Mouse (Mus musculus) megakaryocyte, embryonic 14.5 days (primary cell): Measurements from ENCODE around the gene 1700025G04Rik. TPM values are rescaled to one million over a fixed set of nuclear protein-coding genes. Genes with fewer than 3 reads are reported as not detected.
"Not testable (repeated sequence)": the region's sequence is repeated elsewhere in the genome, so short reads cannot be mapped to it uniquely, and the experiment has no call there.

Experiments
- H3K27me3 ChIP-seq: replicated peaks from 2 replicates; pipeline ENCODE3; 2012; ENCODE audit warnings: inconsistent platforms
- H3K36me3 ChIP-seq: replicated peaks from 2 replicates; pipeline ENCODE3; 2012; ENCODE audit warnings: low read length, inconsistent platforms, mixed read lengths
- H3K4me1 ChIP-seq: 2 replicates; pipeline ENCODE4 v1.6.1; 2012; ENCODE audit warnings: inconsistent platforms
- H3K4me3 ChIP-seq: replicated peaks from 2 replicates; pipeline ENCODE3; 2012; ENCODE audit warnings: moderate library complexity, mild to moderate bottlenecking, inconsistent platforms
- H3K9me3 ChIP-seq: 2 replicates; pipeline ENCODE4 v1.6.1; 2012; ENCODE audit warnings: inconsistent platforms
- FLI1 ChIP-seq: IDR thresholded peaks from 2 replicates; pipeline ENCODE4 v1.6.1; 2012; ENCODE audit warnings: low read length, inconsistent platforms, mixed read lengths
- GATA1 ChIP-seq: IDR thresholded peaks from 3 replicates; pipeline ENCODE4 v1.6.1; 2012; ENCODE audit warnings: mixed read lengths, low read length, inconsistent platforms, borderline replicate concordance
- polyA plus RNA-seq: library from polyadenylated mRNA; stranded (reverse); fragments of >175 nt; gene quantifications from 2 replicates; pipeline ENCODE4 v1.2.3, GENCODE M21; 2012; ENCODE audit warnings: low replicate concordance; ENCODE audit not compliant: insufficient read depth

The 1700025G04Rik gene
- polyA plus RNA-seq, 1 experiment = 1.1 TPM

- H3K4me1 ChIP-seq = no peaks in the 10 kb centered on the region
- no peak overlapping the region for H3K4me3 ChIP-seq
- TF ChIP-seq GATA1 = no peak
- H3K27me3 ChIP-seq = no peaks in the 10 kb centered on the region
- peaks cover 3% of the 10 kb centered on the region; the same call in 1 of the 2 replicates for H3K9me3 ChIP-seq
- no peaks in the 10 kb centered on the region for H3K36me3 ChIP-seq
Observed at GRCm38 (mm10) chr1:151831791-151832190, 258.1 kb downstream of the 1700025G04Rik start.

- no peak overlapping the region for H3K4me3 ChIP-seq
- no peaks in the 10 kb centered on the region for H3K27me3 ChIP-seq
- H3K4me1 ChIP-seq = no peaks in the 10 kb centered on the region
- peaks cover 5% of the 10 kb centered on the region for H3K36me3 ChIP-seq
- TF ChIP-seq FLI1 (no peak), GATA1 (no peak)
- H3K9me3 ChIP-seq = peaks cover 3% of the 10 kb centered on the region; the same call in 1 of the 2 replicates
Observed at GRCm38 (mm10) chr1:151825065-151825464, 264.9 kb downstream of the 1700025G04Rik start.

GRCm38 (mm10) chr1:151820457-151820856 is 269.5 kb downstream of the 1700025G04Rik start:
- no peak overlapping the region for H3K4me3 ChIP-seq
- H3K27me3 ChIP-seq = no peaks in the 10 kb centered on the region
- H3K4me1 ChIP-seq = peaks cover 6% of the 10 kb centered on the region
- TF ChIP-seq FLI1 (no peak), GATA1 (no peak)
- H3K9me3 ChIP-seq = peaks cover 4% of the 10 kb centered on the region; the same call in 1 of the 2 replicates
- H3K36me3 ChIP-seq = peaks cover 48% of the 10 kb centered on the region

GRCm38 (mm10) chr1:151819190-151819589 is 270.7 kb downstream of the 1700025G04Rik start:
- TF ChIP-seq GATA1 = no peak
- TF ChIP-seq FLI1 = no peak
- H3K9me3 ChIP-seq = peaks cover 4% of the 10 kb centered on the region; the same call in 1 of the 2 replicates
- H3K4me3 ChIP-seq = no peak overlapping the region
- peaks cover 6% of the 10 kb centered on the region for H3K4me1 ChIP-seq
- H3K27me3 ChIP-seq = no peaks in the 10 kb centered on the region
- peaks cover 60% of the 10 kb centered on the region for H3K36me3 ChIP-seq

GRCm38 (mm10) chr1:151816051-151816450 is 273.9 kb downstream of the 1700025G04Rik start:
- Histone ChIP-seq H3K4me3 (no peak overlapping the region), H3K36me3 (peaks cover 84% of the 10 kb centered on the region), H3K4me1 (peaks cover 12% of the 10 kb centered on the region), H3K9me3 (peaks cover 4% of the 10 kb centered on the region; the same call in 1 of the 2 replicates), H3K27me3 (no peaks in the 10 kb centered on the region)
- TF ChIP-seq FLI1 = no peak
- no peak for TF ChIP-seq GATA1

GRCm38 (mm10) chr1:151812004-151812712 is 277.8 kb downstream of the 1700025G04Rik start:
- no peak overlapping the region for H3K4me3 ChIP-seq
- peaks cover 87% of the 10 kb centered on the region for H3K36me3 ChIP-seq
- TF ChIP-seq GATA1 = no peak
- TF ChIP-seq FLI1 = no peak
- no peaks in the 10 kb centered on the region for H3K27me3 ChIP-seq
- H3K4me1 ChIP-seq = peaks cover 12% of the 10 kb centered on the region
- peaks cover 4% of the 10 kb centered on the region; the same call in 1 of the 2 replicates for H3K9me3 ChIP-seq

GRCm38 (mm10) chr1:151811456-151811855 is 278.5 kb downstream of the 1700025G04Rik start:
- Histone ChIP-seq H3K4me1 (peaks cover 6% of the 10 kb centered on the region), H3K27me3 (no peaks in the 10 kb centered on the region), H3K36me3 (peaks cover 87% of the 10 kb centered on the region), H3K4me3 (no peak overlapping the region), H3K9me3 (peaks cover 4% of the 10 kb centered on the region; the same call in 1 of the 2 replicates)
- no peak for TF ChIP-seq FLI1
- TF ChIP-seq GATA1 = no peak

- Histone ChIP-seq H3K36me3 (peaks cover 87% of the 10 kb centered on the region), H3K4me3 (no peak overlapping the region), H3K9me3 (peaks cover 2% of the 10 kb centered on the region; the same call in 1 of the 2 replicates), H3K4me1 (peaks cover 6% of the 10 kb centered on the region), H3K27me3 (no peaks in the 10 kb centered on the region)
- TF ChIP-seq FLI1 = no peak
- no peak for TF ChIP-seq GATA1
Observed at GRCm38 (mm10) chr1:151810628-151811421, 279.1 kb downstream of the 1700025G04Rik start.

- peaks cover 5% of the 10 kb centered on the region; the same call in 1 of the 2 replicates for H3K4me1 ChIP-seq
Observed at GRCm38 (mm10) chr1:151807286-151807685, 282.6 kb downstream of the 1700025G04Rik start.

GRCm38 (mm10) chr1:151802795-151803194 is 287.1 kb downstream of the 1700025G04Rik start:
- H3K36me3 ChIP-seq = peaks cover 73% of the 10 kb centered on the region
- not testable (repeated sequence) for H3K27me3 ChIP-seq, H3K4me3 ChIP-seq, H3K9me3 ChIP-seq, H3K4me1 ChIP-seq

More at GRCm38 (mm10) chr1:151807286-151807685, 282.6 kb downstream of the 1700025G04Rik start:
- H3K27me3 ChIP-seq = no peaks in the 10 kb centered on the region
- H3K9me3 ChIP-seq = no peaks in the 10 kb centered on the region
- TF ChIP-seq FLI1 = no peak
- no peak for TF ChIP-seq GATA1
- peaks cover 87% of the 10 kb centered on the region for H3K36me3 ChIP-seq
- H3K4me3 ChIP-seq = no peak overlapping the region
